Mouse (Mus musculus) G1E (cell line): ENCODE results near the gene Cilp. TPM values are rescaled to one million over a fixed set of nuclear protein-coding genes. Genes with fewer than 3 reads are reported as not detected.

Experiments
- ATAC-seq: 2 replicates; pipeline ENCODE4 v1.8.0; 2016; ENCODE audit warnings: mild to moderate bottlenecking; ENCODE audit not compliant: insufficient number of reproducible peaks, poor library complexity, low FRiP score, severe bottlenecking; ENCODE audit errors: extremely low read depth
- DNase-seq: peaks from one replicate; pipeline ENCODE4 v3.0.0; 2012; ENCODE audit warnings: low spot score
- H3K27me3 ChIP-seq: 2 replicates; pipeline ENCODE4 v1.6.1; 2012; ENCODE audit warnings: mild to moderate bottlenecking, low read length, inconsistent platforms; ENCODE audit not compliant: insufficient read depth
- H3K36me3 ChIP-seq: replicated peaks from 2 replicates; pipeline ENCODE3; 2012; ENCODE audit warnings: mild to moderate bottlenecking, inconsistent platforms
- H3K4me1 ChIP-seq: 2 replicates; pipeline ENCODE4 v1.6.1; 2012; ENCODE audit warnings: low read depth, low read length, inconsistent platforms, mixed read lengths; ENCODE audit not compliant: insufficient read depth
- H3K4me3 ChIP-seq: 2 replicates; pipeline ENCODE4 v1.5.1; 2012; ENCODE audit warnings: low read depth, mild to moderate bottlenecking, inconsistent platforms, low read length, moderate library complexity, mixed read lengths
- H3K9me3 ChIP-seq: replicated peaks from 2 replicates; pipeline ENCODE4 v1.6.1; 2012; ENCODE audit warnings: inconsistent platforms
- CTCF ChIP-seq: IDR thresholded peaks from 2 replicates; pipeline ENCODE4 v1.5.1; 2012; ENCODE audit warnings: low read depth, low read length, inconsistent platforms, mixed read lengths
- GATA1 ChIP-seq: IDR thresholded peaks from 2 replicates; pipeline ENCODE4 v1.6.1; 2012; ENCODE audit warnings: borderline replicate concordance, low read length, inconsistent platforms, mixed read lengths
- GATA2 ChIP-seq: IDR thresholded peaks from 2 replicates; pipeline ENCODE4 v1.6.1; 2012; ENCODE audit warnings: low read depth, low read length, inconsistent platforms, borderline replicate concordance
- POLR2AphosphoS5 ChIP-seq: IDR thresholded peaks from 2 replicates; pipeline ENCODE4 v1.6.1; 2012; ENCODE audit warnings: low read depth, low read length, inconsistent platforms; ENCODE audit not compliant: insufficient replicate concordance
- TAL1 ChIP-seq: conservative IDR thresholded peaks from 2 replicates; pipeline ENCODE4 v1.6.1; 2012; ENCODE audit warnings: low read depth, low read length, inconsistent platforms, mixed read lengths
- polyA plus RNA-seq: library from polyadenylated mRNA; stranded (reverse); fragments of >175 nt; gene quantifications from 2 replicates; pipeline ENCODE4 v1.2.3, GENCODE M21; 2012
- total RNA-seq, 2 experiments: library from RNA; stranded (forward) in 1 of 2; stranded (reverse) in 1 of 2; fragments of 200-1000 nt in 1 of 2; fragments of >200 nt in 1 of 2; fragmentation: Nextera tagmentation in 1 of 2; gene quantifications; 2 replicates each; pipeline ENCODE4 v1.2.3; 2014 to 2017

Cilp gene
- total and polyA plus RNA-seq, 3 experiments, result under 0.01 TPM; not detected in 2

DNA sequence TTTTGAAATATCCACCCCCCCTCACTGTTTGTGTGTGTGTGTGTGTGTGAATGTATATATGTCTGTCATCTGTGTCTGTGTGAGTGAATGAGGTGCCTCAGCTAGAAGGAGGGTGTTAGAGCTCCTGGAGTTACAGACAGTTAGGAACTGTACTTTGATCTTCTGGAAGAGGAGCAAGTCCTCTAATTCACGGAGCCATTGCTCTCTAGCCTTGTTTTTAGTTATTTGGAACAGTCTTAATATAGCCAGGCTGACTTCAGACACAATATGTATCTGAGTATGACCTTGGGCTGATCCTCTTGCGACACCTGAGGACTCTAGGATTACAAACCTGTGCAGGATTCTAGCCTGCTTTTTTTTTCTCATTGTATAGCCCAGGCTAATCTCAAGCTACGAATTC is 33.8 kb downstream of the Cilp start:
- Histone ChIP-seq H3K4me1 (peaks cover 8% of the 10 kb centered on the region; the same call in 1 of the 2 replicates), H3K27me3 (no peaks in the 10 kb centered on the region), H3K4me3 (no peak overlapping the region), H3K36me3 (peaks cover 68% of the 10 kb centered on the region), H3K9me3 (no peaks in the 10 kb centered on the region)
- no peak for TF ChIP-seq TAL1
- TF ChIP-seq POLR2AphosphoS5, result no peak
- no peak for TF ChIP-seq GATA1
- TF ChIP-seq GATA2, result no peak
- TF ChIP-seq CTCF, result no peak
- ATAC-seq, result no peak
- no peak for DNase-seq

DNA sequence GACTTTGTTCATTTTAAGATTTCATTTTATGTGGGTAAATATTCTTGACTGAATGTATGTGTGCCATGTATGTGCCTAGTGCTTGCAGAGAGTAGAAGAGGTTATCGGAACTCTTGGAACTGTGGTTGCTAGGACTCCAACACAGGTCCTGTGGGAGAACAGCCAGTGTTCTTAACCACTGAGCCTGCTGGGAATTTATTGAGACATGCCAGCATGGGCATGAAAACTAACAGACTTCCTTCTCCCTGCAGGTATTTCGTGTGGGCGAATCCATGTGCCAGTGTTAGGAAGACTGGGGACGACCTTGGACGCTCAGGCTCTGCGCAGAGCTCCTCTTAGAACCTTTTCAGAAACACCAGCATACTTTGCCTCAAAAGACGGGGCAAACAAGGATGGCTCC is 34.7 kb downstream of the Cilp start:
- ATAC-seq (no peak), DNase-seq (no peak)
- Histone ChIP-seq H3K27me3 (no peaks in the 10 kb centered on the region), H3K9me3 (no peaks in the 10 kb centered on the region), H3K4me3 (no peak overlapping the region), H3K36me3 (peaks cover 76% of the 10 kb centered on the region), H3K4me1 (peaks cover 8% of the 10 kb centered on the region; the same call in 1 of the 2 replicates)
- no peak for TF ChIP-seq CTCF

DNA sequence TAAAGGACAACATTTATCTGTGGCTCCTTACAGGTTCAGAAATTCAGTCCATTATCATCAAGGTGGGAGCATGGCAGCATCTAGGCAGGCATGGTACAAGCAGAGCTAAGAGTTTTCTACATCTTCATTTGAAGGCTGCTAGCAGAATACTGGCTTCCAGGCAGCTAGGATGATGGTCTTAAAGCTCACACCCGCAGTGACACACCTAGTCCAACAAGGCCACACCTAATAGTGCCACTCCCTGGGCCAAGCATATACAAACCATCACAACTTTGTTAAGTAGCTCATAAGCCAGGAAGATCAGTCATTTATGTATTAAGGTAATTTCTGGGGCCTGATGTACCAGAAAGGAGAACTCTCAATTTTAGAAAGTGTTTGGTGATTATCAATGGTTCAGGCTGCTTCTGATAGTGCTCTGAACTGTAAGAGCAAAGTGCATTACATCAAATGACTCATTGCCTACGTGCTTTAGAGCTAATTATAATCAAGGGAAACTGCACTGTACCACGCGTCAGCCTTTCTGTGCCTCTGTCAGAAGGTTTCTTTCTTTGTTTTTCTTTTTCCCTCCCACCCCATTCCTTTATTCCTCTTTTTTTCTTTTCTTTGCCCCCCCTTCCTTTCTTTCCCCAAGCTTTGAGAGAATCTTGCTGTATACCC is 37.5 kb downstream of the Cilp start:
- peaks cover 85% of the 10 kb centered on the region for H3K36me3 ChIP-seq
- TF ChIP-seq POLR2AphosphoS5 (no peak), GATA2 (no peak), CTCF (no peak)

DNA sequence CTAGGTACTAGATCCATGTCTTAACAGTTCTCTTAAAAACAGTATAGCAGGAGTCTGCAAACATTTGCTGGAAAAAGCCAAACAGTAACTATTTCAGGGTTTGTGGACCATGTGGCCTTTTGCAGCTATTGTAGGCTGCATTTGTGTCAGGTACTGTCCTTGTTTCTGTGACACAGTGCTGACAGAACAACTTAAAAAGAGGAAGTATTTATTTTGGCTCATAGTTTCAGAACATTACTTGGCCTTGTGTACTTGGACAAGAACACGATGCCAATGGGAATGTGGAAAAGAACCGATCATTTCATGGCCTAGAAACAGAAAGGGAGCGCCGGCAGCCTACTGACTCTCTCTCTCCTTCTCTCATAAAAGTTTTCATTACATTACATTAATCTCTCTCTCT is 38.6 kb downstream of the Cilp start:
- Histone ChIP-seq H3K4me3 (no peak overlapping the region), H3K4me1 (no peaks in the 10 kb centered on the region), H3K27me3 (no peaks in the 10 kb centered on the region), H3K36me3 (peaks cover 86% of the 10 kb centered on the region), H3K9me3 (no peaks in the 10 kb centered on the region)
- no peak for DNase-seq
- TF ChIP-seq CTCF (no peak), TAL1 (no peak), POLR2AphosphoS5 (no peak), GATA1 (no peak), GATA2 (no peak)
- ATAC-seq, result no peak

More for the DNA sequence above, 37.5 kb downstream of the Cilp start:
- H3K9me3 ChIP-seq, result no peaks in the 10 kb centered on the region
- no peaks in the 10 kb centered on the region for H3K27me3 ChIP-seq
- ATAC-seq (no peak), DNase-seq (no peak)
- no peaks in the 10 kb centered on the region for H3K4me1 ChIP-seq
- H3K4me3 ChIP-seq, result no peak overlapping the region

DNA sequence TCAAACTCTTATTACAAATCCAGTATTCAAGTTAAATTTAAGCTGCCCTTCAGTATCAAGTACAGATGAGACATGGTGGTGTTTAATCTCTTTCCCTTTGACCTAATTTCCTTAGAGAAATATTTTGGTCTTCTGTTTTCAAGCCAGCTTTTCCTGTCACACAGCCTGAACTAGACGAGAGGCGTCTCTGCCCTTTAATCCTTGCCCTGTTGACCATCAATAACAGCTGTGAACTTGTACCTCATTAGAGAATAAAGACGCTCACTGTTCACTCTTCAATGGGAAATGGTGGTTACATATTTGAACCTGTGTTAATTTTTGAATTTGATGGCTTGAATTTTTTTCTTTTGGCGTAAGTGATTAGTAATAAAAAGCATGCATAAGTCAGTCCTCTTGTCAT is 39.3 kb downstream of the Cilp start:
- DNase-seq (no peak), ATAC-seq (no peak)
- no peak overlapping the region for H3K4me3 ChIP-seq
- no peak for TF ChIP-seq GATA1
- no peak for TF ChIP-seq POLR2AphosphoS5
- no peak for TF ChIP-seq CTCF
- TF ChIP-seq GATA2, result no peak
- TF ChIP-seq TAL1, result no peak
- H3K4me1 ChIP-seq, result no peaks in the 10 kb centered on the region
- no peaks in the 10 kb centered on the region for H3K9me3 ChIP-seq
- H3K27me3 ChIP-seq, result no peaks in the 10 kb centered on the region
- peaks cover 86% of the 10 kb centered on the region for H3K36me3 ChIP-seq

- Histone ChIP-seq H3K9me3 (no peaks in the 10 kb centered on the region), H3K27me3 (no peaks in the 10 kb centered on the region), H3K4me1 (no peaks in the 10 kb centered on the region), H3K36me3 (peaks cover 77% of the 10 kb centered on the region), H3K4me3 (no peak overlapping the region)
- TF ChIP-seq GATA1, result no peak
- no peak for TF ChIP-seq POLR2AphosphoS5
- TF ChIP-seq TAL1, result no peak
- TF ChIP-seq GATA2, result no peak
- no peak for TF ChIP-seq CTCF
- DNase-seq (no peak), ATAC-seq (no peak)
Measured at GRCm38 (mm10) chr9:65306672-65307071, 41.7 kb downstream of the Cilp start.

- TF ChIP-seq TAL1 (no peak), GATA1 (no peak), CTCF (no peak), POLR2AphosphoS5 (no peak), GATA2 (no peak)
- no peak overlapping the region for H3K4me3 ChIP-seq
- H3K36me3 ChIP-seq, result peaks cover 76% of the 10 kb centered on the region
- ATAC-seq (no peak), DNase-seq (no peak)
- H3K9me3 ChIP-seq, result no peaks in the 10 kb centered on the region
- H3K27me3 ChIP-seq, result no peaks in the 10 kb centered on the region
- no peaks in the 10 kb centered on the region for H3K4me1 ChIP-seq
Measured at GRCm38 (mm10) chr9:65308011-65308410, 43.0 kb downstream of the Cilp start.
